Mouse (Mus musculus): ENCODE data around the gene Tom1. TPM values are rescaled to one million over a fixed set of nuclear protein-coding genes. Genes with fewer than 3 reads are reported as not detected.

Gene Tom1
- polyA plus RNA-seq, 1 experiment from 2014 or later, result 17.9 TPM

- Histone ChIP-seq H3K27me3 (ENCODE audit: insufficient read depth, low read length) (no peaks in the 10 kb centered on the region), H3K36me3 (replicated peaks; ENCODE audit: insufficient read depth, low read length) (peaks cover 20% of the 10 kb centered on the region), H3K4me3 (ENCODE audit: low read depth, low read length) (peak overlapping the region; percentile 87), H3K4me2 (ENCODE audit: low read depth, low read length) (peak overlapping the region; percentile 94), H3K27ac (ENCODE audit: low read depth) (peak overlapping the region; percentile 86), H3K9me3 (ENCODE audit: low read length) (no peaks in the 10 kb centered on the region), H3K9ac (replicated peaks) (peak overlapping the region; percentile 89), H3K4me1 (ENCODE audit: insufficient read depth) (peaks cover 9% of the 10 kb centered on the region)
- TF ChIP-seq CTCF (IDR thresholded peaks at IDR 0.05; ENCODE audit: low read depth), result peak; percentile 97
- no peak for TF ChIP-seq EP300 (IDR thresholded peaks at IDR 0.05; ENCODE audit: low read depth)
- ATAC-seq (peak; percentile 75), DNase-seq (peak; percentile 89)
- WGBS (ENCODE audit: insufficient replicate concordance), result under 1% methylated on average over 9 of the region's 9 CpGs
Measured at GRCm38 (mm10) chr8:75108527-75109235, 75.2 kb downstream of the Tom1 start.

GRCm38 (mm10) chr8:75109236-75109967 lies 75.9 kb downstream of the Tom1 start, which contains the start of gene Mcm5:
Mcm5 (plus strand) TSS chr8:75109569.
- Histone ChIP-seq H3K9me3 (ENCODE audit: low read length) (no peaks in the 10 kb centered on the region), H3K4me2 (ENCODE audit: low read depth, low read length) (peak within 1 kb of the TSS; percentile 94), H3K4me1 (ENCODE audit: insufficient read depth) (peaks cover 9% of the 10 kb centered on the region), H3K36me3 (replicated peaks; ENCODE audit: insufficient read depth, low read length) (peaks cover 27% of the 10 kb centered on the region), H3K27ac (ENCODE audit: low read depth) (peak within 1 kb of the TSS; percentile 86), H3K9ac (replicated peaks) (peak within 1 kb of the TSS; percentile 89), H3K27me3 (ENCODE audit: insufficient read depth, low read length) (no peaks in the 10 kb centered on the region), H3K4me3 (ENCODE audit: low read depth, low read length) (peak within 1 kb of the TSS; percentile 87)
- TF ChIP-seq EP300 (IDR thresholded peaks at IDR 0.05; ENCODE audit: low read depth), result 0 out of 2 replicates have a peak, but pooled peaks have one; percentile 41
- TF ChIP-seq CTCF (IDR thresholded peaks at IDR 0.05; ENCODE audit: low read depth), result no peak
- DNase-seq (peak; percentile 99), ATAC-seq (peak; percentile 96)
- WGBS (ENCODE audit: insufficient replicate concordance), result under 1% methylated on average over 59 of the region's 59 CpGs

GRCm38 (mm10) chr8:75110093-75110492 lies 76.6 kb downstream of the Tom1 start:
- WGBS (ENCODE audit: insufficient replicate concordance), result 7% methylated on average over 13 of the region's 13 CpGs
- peak overlapping the region; percentile 72 for H3K9ac ChIP-seq (replicated peaks)
- H3K4me3 ChIP-seq (ENCODE audit: low read depth, low read length), result peak overlapping the region; percentile 87
- H3K9me3 ChIP-seq (ENCODE audit: low read length), result no peaks in the 10 kb centered on the region
- ATAC-seq (no peak), DNase-seq (peak; percentile 21)
- peaks cover 9% of the 10 kb centered on the region for H3K4me1 ChIP-seq (ENCODE audit: insufficient read depth)
- TF ChIP-seq CTCF (IDR thresholded peaks at IDR 0.05; ENCODE audit: low read depth), result no peak
- no peak for TF ChIP-seq EP300 (IDR thresholded peaks at IDR 0.05; ENCODE audit: low read depth)
- no peaks in the 10 kb centered on the region for H3K27me3 ChIP-seq (ENCODE audit: insufficient read depth, low read length)
- H3K27ac ChIP-seq (ENCODE audit: low read depth), result no peak overlapping the region
- H3K36me3 ChIP-seq (replicated peaks; ENCODE audit: insufficient read depth, low read length), result peaks cover 29% of the 10 kb centered on the region
- peak overlapping the region; percentile 94 for H3K4me2 ChIP-seq (ENCODE audit: low read depth, low read length)

GRCm38 (mm10) chr8:75118505-75118904 lies 85.0 kb downstream of the Tom1 start:
- Histone ChIP-seq H3K27me3 (ENCODE audit: insufficient read depth, low read length) (no peaks in the 10 kb centered on the region), H3K9me3 (ENCODE audit: low read length) (no peaks in the 10 kb centered on the region), H3K36me3 (replicated peaks; ENCODE audit: insufficient read depth, low read length) (peaks cover 79% of the 10 kb centered on the region), H3K4me3 (ENCODE audit: low read depth, low read length) (no peak overlapping the region), H3K9ac (replicated peaks) (no peak overlapping the region), H3K4me1 (ENCODE audit: insufficient read depth) (no peaks in the 10 kb centered on the region), H3K27ac (ENCODE audit: low read depth) (no peak overlapping the region), H3K4me2 (ENCODE audit: low read depth, low read length) (no peak overlapping the region)
- ATAC-seq (no peak), DNase-seq (no peak)
- TF ChIP-seq EP300 (IDR thresholded peaks at IDR 0.05; ENCODE audit: low read depth) (no peak), CTCF (IDR thresholded peaks at IDR 0.05; ENCODE audit: low read depth) (no peak)
- 86% methylated on average over 1 of the region's 1 CpGs for WGBS (ENCODE audit: insufficient replicate concordance)

GRCm38 (mm10) chr8:75119287-75119686 lies 85.8 kb downstream of the Tom1 start:
- Histone ChIP-seq H3K9me3 (ENCODE audit: low read length) (no peaks in the 10 kb centered on the region), H3K4me2 (ENCODE audit: low read depth, low read length) (no peak overlapping the region), H3K36me3 (replicated peaks; ENCODE audit: insufficient read depth, low read length) (peaks cover 79% of the 10 kb centered on the region), H3K4me1 (ENCODE audit: insufficient read depth) (no peaks in the 10 kb centered on the region), H3K9ac (replicated peaks) (no peak overlapping the region), H3K27me3 (ENCODE audit: insufficient read depth, low read length) (no peaks in the 10 kb centered on the region), H3K27ac (ENCODE audit: low read depth) (no peak overlapping the region), H3K4me3 (ENCODE audit: low read depth, low read length) (no peak overlapping the region)
- TF ChIP-seq CTCF (IDR thresholded peaks at IDR 0.05; ENCODE audit: low read depth), result no peak
- no peak for TF ChIP-seq EP300 (IDR thresholded peaks at IDR 0.05; ENCODE audit: low read depth)
- ATAC-seq (no peak), DNase-seq (no peak)
- 75% methylated on average over 2 of the region's 2 CpGs for WGBS (ENCODE audit: insufficient replicate concordance)

Other genes with a start within 250 kb of the Tom1 start
- not detected in 2 replicates for gene Isx, start 160.5 kb upstream of the Tom1 start, polyA plus RNA-seq (2015; fragmentation: Nextera tagmentation; extraction: Ambion mirVana)
- gene Hmgxb4, start 40.3 kb upstream of the Tom1 start, polyA plus RNA-seq (2015; fragmentation: Nextera tagmentation; extraction: Ambion mirVana), result 5.5 and 6.6 TPM in 2 replicates
- 155 and 160 TPM in 2 replicates for gene Hmox1, start 59.9 kb downstream of the Tom1 start, polyA plus RNA-seq (2015; fragmentation: Nextera tagmentation; extraction: Ambion mirVana)
- 43.5 and 55.4 TPM in 2 replicates for gene Mcm5, start 75.9 kb downstream of the Tom1 start, polyA plus RNA-seq (2015; fragmentation: Nextera tagmentation; extraction: Ambion mirVana)
- 0.09 TPM in 2 replicates for gene Rasd2, start 180.2 kb downstream of the Tom1 start, polyA plus RNA-seq (2015; fragmentation: Nextera tagmentation; extraction: Ambion mirVana)

Data from liver, postnatal 0 days (tissue).